Mouse (Mus musculus) kidney, embryonic 16.5 days (tissue): ENCODE data around the gene Hsd17b13. TPM values are rescaled to one million over a fixed set of nuclear protein-coding genes. Genes with fewer than 3 reads are reported as not detected.
"Not testable (repeated sequence)": the region's sequence is repeated elsewhere in the genome, so short reads cannot be mapped to it uniquely, and the experiment has no call there.

ENCODE experiments used
- ATAC-seq: fragments of 200-750 bp; cut with Nextera tagmentation; 2 replicates; pipeline ENCODE4 v1.8.0; 2017; ENCODE audit warnings: moderate TSS enrichment; ENCODE audit not compliant: low FRiP score, low TSS enrichment
- H3K27ac ChIP-seq: fragments of 300-500 bp; sonication (generic); 2 replicates; pipeline ENCODE4 v1.5.1; 2014; ENCODE audit warnings: low read length
- H3K27me3 ChIP-seq: fragments of 300-500 bp; sonication (generic); 2 replicates; pipeline ENCODE4 v1.6.1; 2014; ENCODE audit warnings: low read length, control low read depth, mixed read lengths; ENCODE audit not compliant: insufficient read depth
- H3K36me3 ChIP-seq: fragments of 300-500 bp; sonication (generic); 2 replicates; pipeline ENCODE4 v1.6.1; 2014; ENCODE audit warnings: low read length, control low read depth, mixed read lengths; ENCODE audit not compliant: insufficient read depth
- H3K4me1 ChIP-seq: fragments of 300-500 bp; sonication (generic); 2 replicates; pipeline ENCODE4 v1.6.1; 2014; ENCODE audit warnings: low read length, control low read depth, mixed read lengths; ENCODE audit not compliant: insufficient read depth
- H3K4me2 ChIP-seq: fragments of 300-500 bp; sonication (generic); replicated peaks from 2 replicates; pipeline ENCODE4 v1.6.1; 2014; ENCODE audit warnings: low read depth, low read length
- H3K4me3 ChIP-seq: fragments of 300-500 bp; sonication (generic); 2 replicates; pipeline ENCODE4 v1.5.1; 2014; ENCODE audit warnings: mild to moderate bottlenecking, low read length
- H3K9ac ChIP-seq: fragments of 300-500 bp; sonication (generic); replicated peaks from 2 replicates; pipeline ENCODE4 v1.6.1; 2014; ENCODE audit warnings: low read length
- H3K9me3 ChIP-seq: fragments of 300-500 bp; sonication (generic); 2 replicates; pipeline ENCODE4 v1.6.1; 2016; ENCODE audit warnings: low read length, control low read depth
- WGBS: fragments of 180-500 bp; shearing (Covaris S2); extraction: QIAGEN DNeasy Blood & Tissue Kit; methylation state at CpG from one replicate; pipeline ENCODE4 v1.1.7; 2014; 5-methylcytosine and 5-hydroxymethylcytosine counted together
- polyA plus RNA-seq: library from polyadenylated mRNA; unstranded; fragments of >200 nt; fragmentation: Nextera tagmentation; extraction: Ambion mirVana; gene quantifications from 2 replicates; pipeline ENCODE4 v1.2.1, GENCODE M21; 2015

Hsd17b13 gene
- polyA plus RNA-seq, 1 experiment from 2014 or later, result 0.20 TPM

GRCm38 (mm10) chr5:103954638-103955037 lies 22.6 kb downstream of the Hsd17b13 start:
- H3K4me1 ChIP-seq, result no peaks in the 10 kb centered on the region
- 71% methylated on average over 5 of the region's 5 CpGs for WGBS
- no peak overlapping the region for H3K4me2 ChIP-seq
- no peaks in the 10 kb centered on the region for H3K27me3 ChIP-seq
- ATAC-seq, result no peak
- no peak overlapping the region for H3K4me3 ChIP-seq
- no peak overlapping the region for H3K27ac ChIP-seq
- H3K9ac ChIP-seq, result no peak overlapping the region
- no peaks in the 10 kb centered on the region for H3K36me3 ChIP-seq
- H3K9me3 ChIP-seq, result no peaks in the 10 kb centered on the region

DNA sequence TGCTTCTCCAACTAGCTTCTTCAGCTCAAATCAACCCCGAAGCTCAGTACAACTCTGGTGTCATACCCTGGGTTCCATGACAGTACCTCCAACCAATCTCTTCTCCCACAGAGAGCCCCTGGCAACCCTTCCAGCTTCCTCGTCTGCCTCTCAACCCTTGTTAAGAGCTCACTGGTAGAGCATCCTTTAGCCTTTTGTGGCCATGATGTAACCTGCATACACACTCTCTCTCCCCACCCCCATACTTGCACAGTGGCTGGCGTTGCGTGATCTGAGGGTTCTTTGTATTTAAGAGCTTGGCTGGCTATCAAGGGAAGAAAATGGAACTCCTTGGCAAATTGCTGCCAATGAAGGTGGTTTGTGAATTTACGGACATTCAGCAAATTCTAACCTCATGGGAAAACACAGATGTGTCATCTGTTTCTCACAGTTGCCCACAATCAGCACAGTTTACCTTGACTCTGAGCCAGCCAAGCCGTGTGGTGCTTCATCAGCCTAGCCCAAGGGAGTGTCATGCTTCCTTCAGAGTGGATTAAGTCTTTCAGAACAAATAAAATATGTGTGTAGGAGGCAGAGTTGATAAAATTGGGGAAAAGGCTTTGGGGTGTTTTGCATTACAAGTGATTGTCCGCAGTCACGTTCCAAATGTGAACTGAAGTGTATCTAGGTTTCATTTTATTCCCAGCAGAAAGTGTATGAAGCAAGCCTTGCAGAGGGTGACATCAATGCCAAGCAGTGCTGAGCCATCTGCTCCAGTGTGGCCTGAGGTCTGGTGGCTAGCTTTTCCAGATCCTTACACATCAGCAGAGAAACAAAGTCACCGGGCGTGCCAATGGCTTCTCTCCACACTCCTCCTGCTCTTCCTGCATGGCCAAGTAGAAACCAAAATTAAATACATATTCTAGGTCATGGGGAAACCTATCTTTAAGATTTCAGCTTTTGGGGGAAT lies 23.8 kb downstream of the Hsd17b13 start:
- no peak for ATAC-seq
- Histone ChIP-seq H3K4me1 (no peaks in the 10 kb centered on the region), H3K4me2 (no peak overlapping the region), H3K27me3 (no peaks in the 10 kb centered on the region), H3K36me3 (no peaks in the 10 kb centered on the region), H3K27ac (no peak overlapping the region), H3K9me3 (no peaks in the 10 kb centered on the region), H3K9ac (no peak overlapping the region), H3K4me3 (no peak overlapping the region)
- 82% methylated on average over 10 of the region's 10 CpGs for WGBS

- H3K4me3 ChIP-seq, ATAC-seq, H3K4me1 ChIP-seq, H3K36me3 ChIP-seq, H3K9me3 ChIP-seq, H3K27me3 ChIP-seq, H3K9ac ChIP-seq, H3K27ac ChIP-seq, H3K4me2 ChIP-seq: not testable (repeated sequence)
- WGBS, result 90% methylated on average over 15 of the region's 15 CpGs
Measured at GRCm38 (mm10) chr5:103950138-103950537, 27.1 kb downstream of the Hsd17b13 start.

DNA sequence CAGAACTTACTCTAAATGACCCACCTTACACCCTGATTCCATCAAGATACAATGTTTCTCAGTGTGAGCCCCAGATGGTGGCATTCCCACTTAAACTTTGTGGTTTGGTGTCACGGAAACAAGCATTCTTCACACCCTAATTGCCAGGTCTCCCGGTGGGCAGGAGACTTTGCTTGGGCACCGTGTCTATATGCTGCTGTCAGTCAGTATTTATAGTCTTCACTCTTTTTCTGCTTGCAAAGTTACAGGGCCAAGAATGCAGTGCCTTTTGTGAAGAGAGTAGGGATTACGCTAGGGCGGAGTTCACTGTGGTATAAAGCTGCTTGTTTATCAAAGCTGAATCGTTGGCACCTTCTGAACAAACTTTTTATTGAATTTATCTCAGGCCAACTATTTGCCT lies 34.0 kb downstream of the Hsd17b13 start:
- H3K4me3 ChIP-seq, result no peak overlapping the region
- H3K27me3 ChIP-seq, result no peaks in the 10 kb centered on the region
- H3K9ac ChIP-seq, result no peak overlapping the region
- H3K4me2 ChIP-seq, result no peak overlapping the region
- 50% methylated on average over 6 of the region's 6 CpGs for WGBS
- no peak for ATAC-seq
- H3K9me3 ChIP-seq, result no peaks in the 10 kb centered on the region
- no peak overlapping the region for H3K27ac ChIP-seq
- H3K36me3 ChIP-seq, result no peaks in the 10 kb centered on the region
- peaks cover 7% of the 10 kb centered on the region; the same call in 1 of the 2 replicates for H3K4me1 ChIP-seq

DNA sequence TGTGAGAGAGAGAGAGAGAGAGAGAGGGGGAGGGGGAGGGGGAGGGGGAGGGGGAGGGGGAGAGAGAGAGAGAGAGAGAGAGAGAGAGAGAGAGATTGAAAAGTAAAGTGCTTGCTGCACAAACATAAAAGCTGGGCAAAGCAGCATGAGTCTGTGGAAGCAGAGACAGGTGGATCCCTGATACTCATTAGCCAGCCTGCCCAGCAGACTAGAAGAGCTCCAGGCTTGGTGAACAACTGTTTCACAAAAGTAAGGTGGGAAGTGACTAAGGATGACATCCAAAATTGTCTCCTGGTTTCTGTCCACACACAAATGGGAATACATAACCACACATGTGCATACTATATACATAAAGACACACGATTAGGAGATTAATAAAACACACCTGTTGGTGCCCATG lies 37.4 kb downstream of the Hsd17b13 start:
- Histone ChIP-seq H3K4me1 (peaks cover 7% of the 10 kb centered on the region; the same call in 1 of the 2 replicates), H3K4me2 (no peak overlapping the region), H3K9me3 (no peaks in the 10 kb centered on the region), H3K9ac (no peak overlapping the region), H3K36me3 (no peaks in the 10 kb centered on the region), H3K27me3 (no peaks in the 10 kb centered on the region), H3K27ac (no peak overlapping the region), H3K4me3 (no peak overlapping the region)
- ATAC-seq, result no peak
- 78% methylated on average over 1 of the region's 1 CpGs for WGBS

DNA sequence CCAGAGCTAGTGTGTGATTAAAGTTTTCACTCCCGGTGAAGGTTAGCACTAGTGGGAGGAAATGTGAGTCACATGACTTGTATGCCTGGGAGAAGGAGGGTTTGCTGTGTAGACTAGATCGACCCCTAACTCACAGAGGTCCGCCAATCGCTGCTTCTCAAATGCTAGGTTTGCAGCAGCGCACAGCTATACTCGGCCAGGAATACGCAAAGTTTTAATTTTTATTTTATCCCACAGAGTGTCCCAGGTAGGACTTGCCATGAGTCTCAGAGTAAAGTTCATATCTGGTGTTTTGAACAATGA lies 37.9 kb downstream of the Hsd17b13 start:
- Histone ChIP-seq H3K27ac (no peak overlapping the region), H3K36me3 (no peaks in the 10 kb centered on the region), H3K4me1 (peaks cover 7% of the 10 kb centered on the region; the same call in 1 of the 2 replicates), H3K4me3 (no peak overlapping the region), H3K9ac (no peak overlapping the region), H3K27me3 (no peaks in the 10 kb centered on the region), H3K4me2 (no peak overlapping the region), H3K9me3 (no peaks in the 10 kb centered on the region)
- ATAC-seq, result no peak; the same call in 1 of the 2 replicates
- WGBS, result 64% methylated on average over 7 of the region's 7 CpGs

DNA sequence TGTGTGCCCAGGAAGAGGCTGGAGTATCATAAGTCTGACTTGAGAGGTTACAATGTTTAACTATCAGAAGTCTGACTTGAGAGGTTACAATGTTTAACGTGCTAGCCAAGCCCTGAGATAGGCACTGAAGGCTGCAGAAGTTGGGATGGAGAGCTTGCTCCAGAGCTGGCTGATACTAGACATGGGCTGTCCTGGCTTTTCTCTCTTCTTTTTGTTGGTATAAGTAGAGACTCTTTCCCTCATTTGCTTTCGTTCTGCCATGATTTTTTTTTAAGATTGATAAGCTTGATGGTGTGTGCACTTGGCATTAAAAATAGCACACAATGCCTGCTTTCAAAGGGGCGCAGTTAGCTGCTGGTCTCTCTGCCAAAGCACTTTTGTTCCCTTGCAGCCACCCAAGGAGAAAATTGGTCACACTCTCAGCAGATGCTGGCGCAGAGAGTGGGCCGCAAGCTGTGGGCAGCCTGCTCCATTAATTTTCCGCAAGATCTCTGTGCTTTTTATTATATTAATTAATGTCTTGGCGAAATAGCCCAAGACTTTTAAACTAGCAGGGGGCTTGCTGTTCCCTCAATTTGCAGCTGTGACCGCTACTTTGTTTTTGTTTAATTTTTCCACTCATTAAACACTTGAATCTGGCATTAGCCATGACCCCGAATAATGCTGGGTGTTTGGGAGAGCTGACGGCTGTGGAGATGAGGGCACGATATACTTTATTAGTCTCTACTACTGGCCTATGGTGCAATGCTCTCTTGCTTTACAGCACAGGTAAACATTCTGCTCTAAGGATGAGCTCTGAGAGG lies 38.5 kb downstream of the Hsd17b13 start:
- Histone ChIP-seq H3K4me1 (peaks cover 7% of the 10 kb centered on the region; the same call in 1 of the 2 replicates), H3K27ac (no peak overlapping the region), H3K27me3 (no peaks in the 10 kb centered on the region), H3K4me2 (no peak overlapping the region), H3K9ac (no peak overlapping the region), H3K36me3 (no peaks in the 10 kb centered on the region), H3K4me3 (no peak overlapping the region), H3K9me3 (no peaks in the 10 kb centered on the region)
- peak; percentile 75 for ATAC-seq
- WGBS, result 38% methylated on average over 11 of the region's 11 CpGs

DNA sequence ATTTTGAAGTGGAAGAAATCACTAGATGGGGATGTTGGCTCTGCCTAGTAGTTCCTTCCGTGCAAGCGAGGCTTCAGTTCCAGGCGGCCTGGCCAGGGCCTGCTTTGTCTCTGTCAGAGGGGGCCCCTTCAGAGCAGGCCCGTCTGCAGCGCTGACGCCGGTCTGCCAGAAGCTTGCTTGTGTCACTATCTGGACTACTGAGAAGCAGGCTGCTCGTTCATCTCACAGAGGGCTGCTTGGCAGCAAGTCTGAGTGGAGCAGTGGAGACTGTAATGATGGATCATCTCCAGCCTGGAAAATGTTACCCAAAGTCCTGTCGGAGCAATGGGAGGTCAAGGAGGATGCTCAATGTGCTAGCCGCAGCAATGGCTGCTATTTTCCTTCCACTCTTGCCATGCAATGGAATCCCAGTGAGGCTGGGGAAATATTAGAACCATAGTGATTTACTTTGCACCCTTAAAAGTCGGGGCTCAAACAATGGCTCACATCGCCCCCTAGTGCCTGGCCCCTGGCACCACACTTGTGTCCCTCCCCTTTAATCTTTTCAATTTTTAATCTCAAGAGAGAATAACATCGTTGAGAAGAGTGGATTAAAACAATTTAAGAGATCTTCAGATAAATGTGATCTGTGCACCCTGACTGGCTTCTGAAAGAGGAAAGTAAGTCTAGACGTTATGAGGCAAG lies 40.2 kb downstream of the Hsd17b13 start:
- ATAC-seq, result 0 out of 2 replicates have a peak, but pooled peaks have one; percentile 36
- no peak overlapping the region for H3K27ac ChIP-seq
- peaks cover 7% of the 10 kb centered on the region; the same call in 1 of the 2 replicates for H3K4me1 ChIP-seq
- H3K9me3 ChIP-seq, result no peaks in the 10 kb centered on the region
- H3K4me2 ChIP-seq, result no peak overlapping the region
- H3K4me3 ChIP-seq, result no peak overlapping the region
- no peaks in the 10 kb centered on the region for H3K27me3 ChIP-seq
- H3K36me3 ChIP-seq, result no peaks in the 10 kb centered on the region
- 59% methylated on average over 14 of the region's 14 CpGs for WGBS
- no peak overlapping the region for H3K9ac ChIP-seq

- H3K9ac ChIP-seq, result not testable (repeated sequence)
Measured at GRCm38 (mm10) chr5:103931924-103932323, 45.3 kb downstream of the Hsd17b13 start.

More at GRCm38 (mm10) chr5:103931924-103932323, 45.3 kb downstream of the Hsd17b13 start:
- not testable (repeated sequence) for H3K36me3 ChIP-seq, H3K4me1 ChIP-seq, H3K27ac ChIP-seq, H3K4me2 ChIP-seq, ATAC-seq, H3K9me3 ChIP-seq, H3K4me3 ChIP-seq, H3K27me3 ChIP-seq
